Mouse (Mus musculus) bone marrow, adult 2 months (tissue): ENCODE results near the gene Ndufa13.

Source experiments
- CTCF ChIP-seq: fragments of 200-500 bp; IDR thresholded peaks from 2 replicates; pipeline ENCODE4 v1.5.1; 2011; ENCODE audit warnings: low read length, control low read depth; ENCODE audit not compliant: control insufficient read depth, insufficient read depth
- POLR2A ChIP-seq: fragments of 200-500 bp; IDR thresholded peaks from 2 replicates; pipeline ENCODE4 v1.6.1; 2011; ENCODE audit warnings: low read depth, mild to moderate bottlenecking, control low read depth, low read length, borderline replicate concordance; ENCODE audit not compliant: control insufficient read depth

- TF ChIP-seq CTCF: no peak
- no peak for TF ChIP-seq POLR2A
Measured at GRCm38 (mm10) chr8:69882833-69883600, 19.3 kb downstream of the Ndufa13 start.
